8 mouse cellular contexts compared by ENCODE assay signal in the genomic region with DNA sequence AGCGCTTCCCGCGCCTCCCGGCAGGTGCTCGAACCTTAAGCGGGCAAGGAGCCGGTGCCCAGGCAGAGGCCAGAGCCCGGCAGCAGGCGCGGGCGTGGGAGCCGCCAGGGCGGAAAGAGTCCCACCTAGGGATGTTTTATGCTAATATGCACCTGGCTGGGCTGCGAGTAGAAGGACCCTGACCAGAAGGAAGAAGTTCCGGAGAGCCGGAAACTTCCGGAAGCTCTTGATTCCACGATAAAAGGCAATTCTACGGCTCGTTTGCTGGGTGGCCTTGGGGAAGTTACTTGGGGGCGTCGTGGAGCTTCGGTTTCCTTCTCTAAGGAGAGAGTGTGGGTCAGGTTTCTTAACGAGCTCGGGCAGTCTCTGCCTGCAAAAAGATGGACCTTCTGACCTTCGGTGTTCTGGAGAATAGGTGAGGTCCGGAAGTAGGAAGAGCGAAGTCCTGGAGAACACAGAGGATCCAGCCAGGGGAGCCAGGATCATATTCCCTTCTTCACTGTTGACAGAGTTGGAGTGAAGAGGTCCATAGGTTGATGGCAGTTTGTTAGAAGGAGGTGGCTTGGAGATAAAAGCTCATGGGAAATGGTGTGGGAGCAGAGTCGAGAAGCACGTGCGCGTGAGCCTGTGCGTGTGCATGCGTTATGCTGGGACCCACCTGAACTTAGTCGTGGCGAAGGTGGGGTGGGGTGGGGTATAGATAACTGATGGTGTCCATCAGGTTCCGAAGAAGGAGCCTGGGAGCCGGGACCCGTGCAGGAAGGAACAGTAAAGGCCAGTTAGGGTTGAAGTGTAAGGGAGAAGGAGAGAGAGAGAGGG. TPM values are rescaled to one million over a fixed set of nuclear protein-coding genes. Genes with fewer than 3 reads are reported as not detected.
A peak's percentile ranks its signal among the peaks of the same experiment; 100 is the strongest.
DNase-seq lines count a peak whose midpoint lies in the region; ATAC-seq lines count a peak whose summit lies in the region.

No protein-coding gene starts in this region.

- H3K4me2 ChIP-seq in heart, embryonic 15.5 days, result peak overlapping the region; percentile 86
- peak overlapping the region; percentile 71 for H3K4me2 ChIP-seq in hindbrain, embryonic 13.5 days
- H3K4me2 ChIP-seq in midbrain, embryonic 12.5 days (replicated peaks), result peak overlapping the region; percentile 67

- peak overlapping the region; percentile 49 for H3K4me3 ChIP-seq in heart, embryonic 15.5 days
- H3K4me3 ChIP-seq in hindbrain, embryonic 13.5 days, result peak overlapping the region; percentile 38
- peak overlapping the region; percentile 40 for H3K4me3 ChIP-seq in midbrain, embryonic 12.5 days

- H3K9ac ChIP-seq in heart, embryonic 15.5 days, result peak overlapping the region; percentile 51
- H3K9ac ChIP-seq in hindbrain, embryonic 13.5 days, result peak overlapping the region; percentile 59
- peak overlapping the region; percentile 53 for H3K9ac ChIP-seq in midbrain, embryonic 12.5 days (replicated peaks)

- WGBS in heart, embryonic 15.5 days, result 6% methylated on average over 39 of the region's 39 CpGs
- 5% methylated on average over 39 of the region's 39 CpGs for WGBS in hindbrain, embryonic 13.5 days
- 5% methylated on average over 39 of the region's 39 CpGs for whole genome bisulfite sequencing in midbrain, embryonic 12.5 days

- H3K27me3 ChIP-seq in heart, embryonic 15.5 days, result peaks cover 4% of the 10 kb centered on the region; the same call in 1 of the 2 replicates
- peaks cover 60% of the 10 kb centered on the region for H3K27me3 ChIP-seq in hindbrain, embryonic 13.5 days
- peaks cover 79% of the 10 kb centered on the region for H3K27me3 ChIP-seq in midbrain, embryonic 12.5 days

- H3K4me1 ChIP-seq in heart, embryonic 15.5 days (replicated peaks), result peaks cover 41% of the 10 kb centered on the region
- peaks cover 39% of the 10 kb centered on the region for H3K4me1 ChIP-seq in hindbrain, embryonic 13.5 days (replicated peaks)
- H3K4me1 ChIP-seq in midbrain, embryonic 12.5 days, result peaks cover 42% of the 10 kb centered on the region

- H3K9me3 ChIP-seq in heart, embryonic 15.5 days (replicated peaks), result no peaks in the 10 kb centered on the region
- no peaks in the 10 kb centered on the region for H3K9me3 ChIP-seq in hindbrain, embryonic 13.5 days
- H3K9me3 ChIP-seq in midbrain, embryonic 12.5 days, result no peaks in the 10 kb centered on the region

- DNase-seq in heart, adult 8-10 months (ENCODE audit: low spot score), result no peak
- DNase-seq in ZHBTc4 (ENCODE audit: low read depth, low spot score), result peak; percentile 17
- no peak for DNase-seq in cerebellum, postnatal 14 days
- DNase-seq in layer of hippocampus, postnatal 10 days (ENCODE audit: low spot score in 2 of 2), result no peak
- DNase-seq in testis, postnatal 14 days (ENCODE audit: low spot score), result no peak

- H3K36me3 ChIP-seq in heart, embryonic 15.5 days, result no peaks in the 10 kb centered on the region
- H3K36me3 ChIP-seq in hindbrain, embryonic 13.5 days, result no peaks in the 10 kb centered on the region
- no peaks in the 10 kb centered on the region for H3K36me3 ChIP-seq in midbrain, embryonic 12.5 days

- H3K27ac ChIP-seq in heart, embryonic 15.5 days, result peak overlapping the region; percentile 36; the same call in 1 of the 2 replicates
- H3K27ac ChIP-seq in hindbrain, embryonic 13.5 days, result no peak overlapping the region
- H3K27ac ChIP-seq in midbrain, embryonic 12.5 days (replicated peaks), result no peak overlapping the region

- ATAC-seq in heart, embryonic 15.5 days (replicated peaks; ENCODE audit: insufficient number of reproducible peaks, insufficient read depth, low FRiP score, low read depth), result no peak
- no peak for ATAC-seq in hindbrain, embryonic 13.5 days (ENCODE audit: low FRiP score)
- no peak for ATAC-seq in midbrain, embryonic 12.5 days (ENCODE audit: low FRiP score, low read depth)

RNA-seq across cellular contexts. Expression of a gene that starts 44.4 kb away (rescaled TPM):
- 12.1 and 15.3 TPM in 2 replicates for polyA plus RNA-seq in heart, embryonic 15.5 days (2015; fragmentation: Nextera tagmentation; extraction: Ambion mirVana)
- 10 to 100 TPM in 2 of 4 experiments, 1 to 10 TPM in 2; 7.1 to 10.0 (median 8.8) TPM for total RNA-seq in heart, adult 8-10 months (2022)
- 13.3 and 14.7 TPM in 2 replicates for polyA plus RNA-seq in hindbrain, embryonic 13.5 days (2015; fragmentation: Nextera tagmentation; extraction: Ambion mirVana)
- 23.6 and 24.2 TPM in 2 replicates for polyA plus RNA-seq in midbrain, embryonic 12.5 days (2016; fragmentation: Nextera tagmentation; extraction: Ambion mirVana)
- 10 to 100 TPM; 22.3 to 28.3 TPM for total RNA-seq in layer of hippocampus, postnatal 10 days (2021)
